Comparison of ENCODE assay signal across 1 mouse cellular context in genomic region chr11:82038535-82038934, GRCm38 (mm10).
TF ChIP-seq lines count a peak whose summit lies in the region.

Gm17268 (minus strand) TSS chr11:82038562.

TF ChIP-seq in CH12.LX, 34 proteins besides CTCF, POLR2A, EP300 and RAD21:
- TF ChIP-seq PAX5 (IDR thresholded peaks at IDR 0.05; ENCODE audit: low read length) (no peak), TBP (conservative IDR thresholded peaks at IDR 0.05; ENCODE audit: low read depth, low read length) (no peak), SMC3 (IDR thresholded peaks at IDR 0.05; ENCODE audit: low read depth, low read length) (peak; percentile 56), CHD1 (IDR thresholded peaks at IDR 0.05; ENCODE audit: low read depth, low read length) (no peak)
